ENCODE assay signal across 8 mouse cellular contexts in genomic region chr5:100819568-100820480, GRCm38 (mm10). TPM values are rescaled to one million over a fixed set of nuclear protein-coding genes. Genes with fewer than 3 reads are reported as not detected.
DNase-seq lines count a peak whose midpoint lies in the region; ATAC-seq and TF ChIP-seq lines count a peak whose summit lies in the region.

No protein-coding gene starts in this region.

- DNase-seq in heart, adult 11 months = peak; percentile 73
- DNase-seq in heart, adult 9 months (ENCODE audit: low spot score in 2 of 2) = no peak
- DNase-seq in MEL-GATA-1-ER (ENCODE audit: extremely low read depth, low read depth) = peak; percentile 59
- DNase-seq in forebrain, embryonic 10.5 days (ENCODE audit: extremely low spot score, low spot score) = no peak
- no peak for DNase-seq in frontal cortex, postnatal 36 days (ENCODE audit: low spot score in 2 of 2)
- DNase-seq in urinary bladder, adult 18-20 months (ENCODE audit: low spot score in 2 of 2) = no peak

- peak overlapping the region; percentile 67 for H3K4me2 ChIP-seq in limb, embryonic 12.5 days
- peak overlapping the region; percentile 72 for H3K4me2 ChIP-seq in myocyte (ENCODE audit: low read depth)

- WGBS in forebrain, embryonic 10.5 days = 36% methylated on average over 16 of the region's 16 CpGs
- WGBS in limb, embryonic 12.5 days = 32% methylated on average over 16 of the region's 16 CpGs

- no peak for ATAC-seq in limb, embryonic 12.5 days (ENCODE audit: insufficient number of reproducible peaks, insufficient read depth, low FRiP score, low TSS enrichment, low read depth)

- peak overlapping the region; percentile 90 for H3ac ChIP-seq in myocyte (ENCODE audit: control insufficient read depth, insufficient read length)

- TF ChIP-seq POLR2A in myocyte (IDR thresholded peaks at IDR 0.05; ENCODE audit: insufficient read length, low read depth) = no peak

- peaks cover 5% of the 10 kb centered on the region for H3K79me2 ChIP-seq in myocyte (ENCODE audit: control insufficient read depth, insufficient read depth)

- peak overlapping the region; percentile 98 for H3K9ac ChIP-seq in limb, embryonic 12.5 days (replicated peaks)

- H3K4me1 ChIP-seq in forebrain, embryonic 10.5 days = peaks cover 13% of the 10 kb centered on the region
- peaks cover 5% of the 10 kb centered on the region for H3K4me1 ChIP-seq in limb, embryonic 12.5 days (replicated peaks)

- peak overlapping the region; percentile 94 for H3K4me3 ChIP-seq in forebrain, embryonic 10.5 days
- H3K4me3 ChIP-seq in limb, embryonic 12.5 days (replicated peaks) = peak overlapping the region; percentile 71
- peak overlapping the region; percentile 55 for H3K4me3 ChIP-seq in myocyte

- H3K27ac ChIP-seq in forebrain, embryonic 10.5 days = peak overlapping the region; percentile 98
- H3K27ac ChIP-seq in limb, embryonic 12.5 days = peak overlapping the region; percentile 93

- no peaks in the 10 kb centered on the region for H3K27me3 ChIP-seq in forebrain, embryonic 10.5 days (ENCODE audit: poor library complexity, severe bottlenecking)
- no peaks in the 10 kb centered on the region for H3K27me3 ChIP-seq in limb, embryonic 12.5 days
- H3K27me3 ChIP-seq in myocyte (ENCODE audit: control insufficient read depth, insufficient read depth, insufficient read length) = no peaks in the 10 kb centered on the region

- no peaks in the 10 kb centered on the region for H3K9me3 ChIP-seq in forebrain, embryonic 10.5 days
- H3K9me3 ChIP-seq in limb, embryonic 12.5 days = no peaks in the 10 kb centered on the region

- H3K36me3 ChIP-seq in forebrain, embryonic 10.5 days (replicated peaks) = peaks cover 31% of the 10 kb centered on the region
- peaks cover 11% of the 10 kb centered on the region; the same call in 1 of the 2 replicates for H3K36me3 ChIP-seq in limb, embryonic 12.5 days
- no peaks in the 10 kb centered on the region for H3K36me3 ChIP-seq in myocyte (ENCODE audit: control insufficient read depth, insufficient read depth)

TF ChIP-seq in myocyte, 11 proteins besides CTCF, POLR2A, EP300 and RAD21:
- TF ChIP-seq MYOG (IDR thresholded peaks at IDR 0.05; ENCODE audit: control insufficient read depth in 1 of 3, insufficient read depth in 1 of 3, insufficient read length in 2 of 3, low read depth in 2 of 3) (no peak), POLR2AphosphoS2 (IDR thresholded peaks at IDR 0.05; ENCODE audit: insufficient read length, low read depth) (no peak), E2F4 (IDR thresholded peaks at IDR 0.05; ENCODE audit: insufficient read depth) (no peak), SRF (IDR thresholded peaks at IDR 0.05; ENCODE audit: control insufficient read depth, insufficient read length, low read depth) (no peak), REST (IDR thresholded peaks at IDR 0.05; ENCODE audit: insufficient read depth, insufficient read length) (no peak), TCF12 (IDR thresholded peaks at IDR 0.05; ENCODE audit: insufficient read depth, poor library complexity, severe bottlenecking) (no peak)
TF ChIP-seq in myocyte: peak in this region for 0.

RNA-seq across cellular contexts. Expression of gene Abraxas1, which starts 0.9 kb away (rescaled TPM):
- 32.8 and 36.0 TPM in 2 replicates for polyA plus RNA-seq in forebrain, embryonic 10.5 days (2016; fragmentation: Nextera tagmentation; extraction: Ambion mirVana)
- 36.4 and 39.2 TPM in 2 replicates for polyA plus RNA-seq in limb, embryonic 12.5 days (2016; fragmentation: Nextera tagmentation; extraction: Ambion mirVana)
- polyA plus RNA-seq in myocyte (2012; fragmentation: generic; extraction: Trizol) = 7.6 TPM

RNA-seq across cellular contexts. Expression of gene Mrps18c, which starts 21.4 kb away (rescaled TPM):
- polyA plus RNA-seq in forebrain, embryonic 10.5 days (2016; fragmentation: Nextera tagmentation; extraction: Ambion mirVana) = 202 and 217 TPM in 2 replicates
- 187 and 204 TPM in 2 replicates for polyA plus RNA-seq in limb, embryonic 12.5 days (2016; fragmentation: Nextera tagmentation; extraction: Ambion mirVana)
- 71.7 TPM for polyA plus RNA-seq in myocyte (2012; fragmentation: generic; extraction: Trizol)

RNA-seq across cellular contexts. Expression of gene Helq, which starts 21.4 kb away (rescaled TPM):
- polyA plus RNA-seq in forebrain, embryonic 10.5 days (2016; fragmentation: Nextera tagmentation; extraction: Ambion mirVana) = 26.0 and 26.7 TPM in 2 replicates
- polyA plus RNA-seq in limb, embryonic 12.5 days (2016; fragmentation: Nextera tagmentation; extraction: Ambion mirVana) = 25.6 and 26.6 TPM in 2 replicates
- 4.2 TPM for polyA plus RNA-seq in myocyte (2012; fragmentation: generic; extraction: Trizol)

RNA-seq across cellular contexts. Expression of gene Gpat3, which starts 25.7 kb away (rescaled TPM):
- polyA plus RNA-seq in forebrain, embryonic 10.5 days (2016; fragmentation: Nextera tagmentation; extraction: Ambion mirVana) = 0.23 and 0.41 TPM in 2 replicates
- polyA plus RNA-seq in limb, embryonic 12.5 days (2016; fragmentation: Nextera tagmentation; extraction: Ambion mirVana) = 0.89 and 1.2 TPM in 2 replicates
- 4.7 TPM for polyA plus RNA-seq in myocyte (2012; fragmentation: generic; extraction: Trizol)

Comparison
In these comparisons a context has a peak if more than half of its experiments do, and no peak if none do; other contexts are left out.
1. DNase-seq: peak in heart, adult 11 months (single experiment) and MEL-GATA-1-ER (single experiment); none in heart, adult 9 months (0 of 2), forebrain, embryonic 10.5 days (single experiment), frontal cortex, postnatal 36 days (0 of 2) and urinary bladder, adult 18-20 months (0 of 2).
2. Peak in every context shown above with its lines, with median percentiles within 50 percentile points of each other: H3K4me3 ChIP-seq.